Mouse (Mus musculus) testis, postnatal 14 days (tissue): ENCODE measurements around the gene Ptges2.
"Not testable (repeated sequence)": the region's sequence is repeated elsewhere in the genome, so short reads cannot be mapped to it uniquely, and the experiment has no call there.

Source experiments
- DNase-seq: peaks from one replicate; pipeline ENCODE4 v3.0.0; 2021; ENCODE audit warnings: low spot score

Ptges2 gene

DNA sequence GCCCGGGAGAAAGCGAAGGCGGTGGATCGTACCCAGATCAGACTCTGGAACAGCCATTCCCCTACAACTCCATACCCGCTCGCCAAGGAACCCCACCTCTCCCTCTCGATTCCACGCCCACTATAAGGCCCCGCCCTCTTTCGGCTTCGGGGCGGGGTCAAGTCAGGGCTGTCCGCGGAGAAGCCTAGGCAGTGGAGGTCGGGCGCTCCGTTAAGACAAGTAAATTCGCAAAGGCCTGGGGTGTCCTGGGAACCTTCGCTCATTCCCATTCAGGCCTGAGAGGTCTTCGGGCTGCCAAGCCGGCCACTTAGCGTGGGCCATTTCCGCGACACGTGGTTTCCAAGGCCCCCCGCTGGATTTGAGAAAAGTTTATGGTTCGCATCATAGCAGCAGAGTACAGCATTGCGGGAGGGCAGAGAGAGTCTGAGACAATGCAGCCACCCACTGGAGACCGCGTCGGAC lies at the start of gene Ptges2:
Gene Ptges2 (plus strand): TSS at position 413 of the 462 bp plus-strand sequence.
- peak; percentile 90 for DNase-seq

GRCm38 (mm10) chr2:32347019-32347418 lies 48.7 kb upstream of the Ptges2 start:
- DNase-seq, result no peak

- no peak for DNase-seq
These were observed 47.4 kb upstream of the Ptges2 start for GRCm38 (mm10) chr2:32348311-32348710.

- DNase-seq, result no peak
These were observed 46.0 kb upstream of the Ptges2 start for GRCm38 (mm10) chr2:32349625-32350255.

DNA sequence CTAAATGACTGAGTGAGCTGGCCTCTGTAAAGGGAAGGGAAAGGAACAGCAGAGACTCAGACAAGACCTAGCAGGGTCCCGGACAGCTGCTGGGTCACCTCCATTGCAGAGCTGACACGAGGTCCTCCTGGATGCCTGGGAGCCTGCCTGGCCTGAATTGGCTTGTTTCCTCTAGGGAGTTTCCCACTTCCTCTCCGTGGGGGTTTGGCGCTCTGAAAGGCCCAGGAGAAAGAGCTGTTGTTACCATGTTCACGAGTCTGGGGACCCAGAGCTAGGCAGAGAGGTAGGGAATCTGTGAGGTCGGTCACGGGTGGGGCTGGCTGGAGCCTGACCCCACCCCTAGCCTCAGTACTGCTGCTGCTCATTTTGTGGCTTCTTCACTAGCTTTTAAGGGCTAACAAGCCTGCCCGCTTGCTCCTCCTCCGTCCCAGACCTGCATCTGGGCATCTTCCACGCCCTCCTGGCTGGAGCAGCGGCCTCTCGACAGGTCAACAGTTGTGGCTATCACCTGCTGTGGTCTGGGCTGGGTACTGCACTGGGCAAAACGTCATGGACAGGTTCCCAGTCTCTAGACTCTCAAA lies 45.1 kb upstream of the Ptges2 start:
- no peak for DNase-seq

DNA sequence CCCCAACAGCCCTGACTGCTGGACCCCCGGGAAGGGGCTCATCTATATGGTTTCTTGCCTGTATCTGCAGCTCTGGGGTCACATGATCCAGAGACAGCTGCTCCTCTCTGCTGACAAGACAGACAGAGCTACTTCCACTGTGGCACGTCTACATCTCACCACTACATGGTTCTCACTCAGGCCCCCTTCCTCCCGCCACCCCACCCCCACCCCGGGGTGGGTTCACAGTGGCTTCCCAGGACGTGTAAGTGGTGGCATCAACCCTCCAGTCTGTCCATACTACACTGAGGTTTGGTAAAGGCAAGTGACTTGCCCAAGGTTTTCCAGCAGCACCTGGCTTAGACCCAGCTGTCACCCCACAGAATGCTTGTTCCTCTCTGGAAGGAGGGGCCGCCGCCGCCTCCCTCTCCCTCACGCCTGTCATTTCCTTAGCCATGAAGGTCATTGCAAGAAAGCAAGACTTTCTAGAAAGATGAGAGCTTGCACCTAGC lies 44.2 kb upstream of the Ptges2 start:
- no peak for DNase-seq

DNA sequence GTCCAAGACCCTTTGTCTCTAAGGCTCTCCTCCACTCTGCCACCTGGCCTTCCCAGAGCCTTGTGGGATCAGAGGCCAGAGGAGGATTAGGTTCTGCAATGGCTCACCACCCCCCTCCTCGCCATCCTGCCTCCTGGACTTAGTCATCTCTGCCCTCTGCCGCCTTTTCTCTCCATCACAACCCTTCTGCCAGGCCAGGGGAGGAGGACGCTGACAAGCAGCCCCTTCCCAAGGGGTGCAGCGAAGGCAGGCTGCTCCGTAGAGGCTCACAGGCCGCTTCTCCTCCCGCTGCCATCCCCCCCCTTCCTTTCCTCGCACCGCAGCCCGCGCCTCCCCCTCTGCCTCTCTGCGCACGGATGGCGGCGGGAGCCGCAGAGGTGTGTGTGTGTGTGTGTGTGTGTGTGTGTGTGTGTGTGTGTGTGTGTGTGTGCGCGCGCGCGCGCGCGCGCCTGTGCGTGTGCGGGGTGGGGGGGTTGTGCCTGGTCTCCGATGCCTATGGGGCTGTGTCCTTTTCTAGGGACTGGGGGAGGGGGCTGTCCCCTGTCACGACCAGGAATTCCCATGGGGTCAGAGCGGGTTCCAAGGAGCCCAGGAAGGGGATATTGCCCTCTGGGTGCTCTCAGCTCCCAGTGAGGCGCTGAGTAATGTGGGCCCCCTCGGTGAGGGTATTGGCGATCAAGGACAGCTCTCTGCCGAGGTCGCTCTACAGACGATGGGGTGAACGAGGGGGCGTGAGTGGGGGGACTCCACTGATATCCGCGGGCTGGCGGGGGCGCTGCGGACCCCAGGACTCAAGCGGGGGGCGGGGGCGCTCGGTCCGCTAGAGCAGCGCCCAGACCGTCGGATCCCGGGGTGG lies 43.3 kb upstream of the Ptges2 start, which contains the start of gene Ciz1:
Gene Ciz1 (plus strand): TSS at position 177 of the 856 bp plus-strand sequence.
- no peak for DNase-seq

DNA sequence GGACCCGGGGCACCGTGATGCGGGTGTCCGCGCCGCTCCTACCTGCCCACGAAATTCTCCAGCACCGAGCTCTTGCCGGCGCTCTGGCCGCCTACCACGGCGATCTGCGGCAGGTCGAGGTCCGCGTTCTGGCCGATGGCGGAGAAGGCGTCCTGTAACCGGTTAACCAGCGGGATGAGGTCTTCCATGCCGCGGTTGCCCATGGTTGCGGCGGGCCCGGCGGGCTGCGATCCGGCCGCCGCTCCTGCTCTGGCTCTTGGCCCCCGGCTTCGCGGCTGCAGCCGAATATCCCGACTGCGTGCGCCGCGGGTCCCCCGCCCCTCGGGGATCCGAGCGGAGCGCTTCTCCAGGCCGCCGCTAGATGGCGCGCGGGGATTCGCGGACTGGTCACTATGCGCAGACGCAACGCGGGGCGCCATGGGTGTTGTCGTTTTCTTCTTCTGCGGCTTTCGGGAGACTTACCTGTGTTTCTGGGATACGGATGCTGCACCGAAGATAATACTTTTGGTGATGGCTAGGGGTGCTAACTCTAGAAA lies 42.6 kb upstream of the Ptges2 start, which contains the start of gene Dnm1:
Gene Dnm1 (minus strand): TSS at position 332 of the 536 bp plus-strand sequence.
- peak; percentile 88 for DNase-seq

- no peak for DNase-seq
These were observed 41.9 kb upstream of the Ptges2 start for GRCm38 (mm10) chr2:32353836-32354235.

- no peak for DNase-seq
These were observed 41.3 kb upstream of the Ptges2 start for GRCm38 (mm10) chr2:32354336-32354895.

DNA sequence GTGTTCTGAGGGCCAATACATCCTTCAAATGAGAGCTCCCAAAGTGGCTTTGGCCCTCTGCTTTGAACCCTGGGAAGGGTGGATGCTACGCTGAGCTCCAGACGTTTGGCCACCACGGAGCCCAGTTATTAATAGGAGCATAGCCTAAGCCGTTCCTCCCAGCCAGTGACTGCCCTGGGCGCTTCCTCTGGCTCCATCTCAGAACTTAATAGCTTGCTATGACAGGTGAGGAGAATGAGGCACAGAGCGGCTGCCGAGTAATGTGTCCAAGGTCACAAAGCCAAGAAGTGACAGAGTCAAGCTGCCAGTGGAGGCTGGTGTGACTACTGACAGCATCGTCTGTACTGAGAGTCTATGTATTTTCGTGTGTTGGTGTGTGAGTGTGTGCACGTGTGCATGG lies 39.5 kb upstream of the Ptges2 start:
- no peak for DNase-seq

- no peak for DNase-seq
These were observed 38.0 kb upstream of the Ptges2 start for GRCm38 (mm10) chr2:32357710-32358109.

GRCm38 (mm10) chr2:32358381-32358780 lies 37.3 kb upstream of the Ptges2 start:
- DNase-seq, result no peak

DNA sequence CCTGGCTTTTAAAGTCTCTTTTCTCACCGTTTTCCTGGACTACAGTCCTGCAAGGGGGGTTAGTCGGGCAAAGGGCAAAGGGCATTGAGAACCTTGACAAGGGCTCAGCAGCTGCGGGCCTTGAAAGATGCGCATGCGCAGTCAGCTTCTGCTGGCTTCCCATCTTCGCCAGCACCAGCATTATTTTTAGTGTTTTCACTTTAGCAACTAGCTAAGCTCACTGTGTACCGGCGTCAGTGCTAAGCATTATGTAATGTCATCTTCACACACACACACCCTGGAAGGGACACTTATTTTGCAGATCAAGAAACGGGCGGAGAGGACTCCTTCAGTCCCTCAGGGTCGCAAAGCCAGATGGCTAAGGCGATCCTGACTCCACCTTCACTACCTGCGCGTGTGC lies 35.0 kb upstream of the Ptges2 start:
- peak; percentile 75 for DNase-seq

DNA sequence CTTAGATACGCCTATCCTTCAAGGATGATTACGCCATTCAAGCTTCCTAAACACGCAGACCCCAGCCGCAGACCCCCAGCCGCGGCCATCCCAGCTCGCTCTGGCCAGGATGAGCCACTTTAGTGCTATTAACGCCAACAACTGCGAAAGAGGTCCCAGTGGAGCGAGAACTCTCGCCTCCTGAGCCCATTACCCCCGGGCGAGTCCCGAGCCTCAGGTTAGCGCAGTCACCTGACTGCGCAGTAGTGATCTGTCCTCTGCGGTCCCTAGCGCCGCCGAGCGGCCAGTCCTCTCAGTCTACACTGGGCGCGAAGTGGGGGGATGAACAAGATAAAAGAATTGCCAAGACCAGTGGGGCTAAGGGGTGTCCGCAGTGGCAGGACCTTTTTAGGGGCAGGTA lies 34.3 kb upstream of the Ptges2 start:
- DNase-seq, result peak; percentile 56

DNA sequence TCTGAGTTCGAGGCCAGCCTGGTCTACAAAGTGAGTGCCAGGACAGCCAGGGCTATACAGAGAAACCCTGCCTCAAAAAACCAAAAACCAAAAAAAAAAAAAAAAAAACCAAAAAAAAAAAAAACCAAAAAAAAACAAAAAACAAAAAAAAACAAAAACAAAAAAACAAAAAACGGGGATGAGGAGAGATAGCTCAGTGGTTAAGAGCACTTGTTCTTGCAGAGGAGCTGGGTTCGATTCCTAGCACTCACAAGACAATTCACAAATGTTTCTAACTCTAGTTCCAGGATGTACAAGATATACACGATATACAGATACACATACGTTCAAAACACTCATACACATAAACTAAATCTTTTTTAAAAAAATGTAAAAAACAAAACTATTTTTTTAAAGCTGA lies 33.4 kb upstream of the Ptges2 start:
- not testable (repeated sequence) for DNase-seq

DNA sequence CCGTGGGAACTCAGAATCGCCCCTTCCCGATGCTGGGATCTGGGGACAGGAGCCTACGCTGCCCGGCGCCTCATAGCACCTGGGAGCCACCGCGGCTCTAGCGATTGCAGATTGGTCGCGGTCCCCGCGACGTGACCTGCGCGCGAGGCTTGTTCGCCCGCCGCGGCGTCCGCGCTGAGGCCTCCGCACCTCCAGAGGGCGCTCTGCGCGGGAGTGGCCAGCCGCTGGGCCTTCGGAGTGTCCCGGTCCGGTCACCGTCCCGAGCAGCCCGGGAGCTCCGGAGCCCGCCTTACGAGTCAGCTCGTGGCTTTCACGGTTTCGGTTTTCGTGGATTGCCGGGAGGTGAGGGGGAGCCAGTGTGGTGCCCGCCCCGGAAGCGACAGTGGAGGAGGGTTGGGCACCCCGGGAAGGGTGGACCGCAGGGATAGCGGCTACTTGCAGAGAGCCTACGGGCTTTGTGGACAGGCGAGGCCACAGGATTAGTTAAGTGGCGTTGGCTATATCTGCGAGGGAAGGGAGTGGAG lies 32.8 kb upstream of the Ptges2 start:
- DNase-seq, result peak; percentile 84

DNA sequence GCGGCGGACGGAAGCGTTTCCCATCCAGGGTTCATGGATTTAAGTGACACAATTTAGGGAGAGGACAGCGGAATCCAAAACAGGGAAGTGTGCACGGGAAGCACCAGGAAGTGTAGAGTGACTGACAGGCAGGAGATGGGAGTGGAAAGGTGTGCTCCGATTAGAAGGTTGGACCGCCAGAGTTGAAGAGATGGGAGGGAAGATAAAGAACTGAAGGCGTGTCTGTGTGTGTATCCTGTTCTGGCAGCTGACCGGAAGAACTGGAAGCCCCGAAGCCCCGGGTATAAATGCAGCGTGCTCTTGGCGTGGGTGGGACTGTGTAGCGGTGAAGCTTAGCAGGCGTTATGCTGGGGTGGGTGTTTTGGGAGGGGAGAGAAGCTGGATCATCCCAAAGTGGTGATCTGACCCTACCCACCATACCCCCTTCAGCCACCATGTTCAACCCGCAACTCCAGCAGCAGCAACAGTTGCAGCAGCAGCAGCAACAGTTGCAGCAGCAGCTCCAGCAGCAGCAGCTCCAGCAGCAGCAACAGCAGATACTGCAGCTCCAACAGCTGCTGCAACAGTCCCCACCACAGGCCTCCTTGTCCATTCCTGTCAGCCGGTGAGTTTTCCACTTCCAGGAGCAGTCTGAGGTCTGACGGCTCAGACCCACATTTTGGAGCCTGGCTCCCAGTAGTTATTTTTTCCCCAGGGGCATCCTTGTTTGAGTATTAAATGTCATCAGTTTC lies 32.2 kb upstream of the Ptges2 start:
- DNase-seq, result peak; percentile 43

- DNase-seq, result no peak
These were observed 31.6 kb upstream of the Ptges2 start for GRCm38 (mm10) chr2:32364121-32364520.

GRCm38 (mm10) chr2:32367315-32367714 lies 28.4 kb upstream of the Ptges2 start:
- DNase-seq, result no peak

DNA sequence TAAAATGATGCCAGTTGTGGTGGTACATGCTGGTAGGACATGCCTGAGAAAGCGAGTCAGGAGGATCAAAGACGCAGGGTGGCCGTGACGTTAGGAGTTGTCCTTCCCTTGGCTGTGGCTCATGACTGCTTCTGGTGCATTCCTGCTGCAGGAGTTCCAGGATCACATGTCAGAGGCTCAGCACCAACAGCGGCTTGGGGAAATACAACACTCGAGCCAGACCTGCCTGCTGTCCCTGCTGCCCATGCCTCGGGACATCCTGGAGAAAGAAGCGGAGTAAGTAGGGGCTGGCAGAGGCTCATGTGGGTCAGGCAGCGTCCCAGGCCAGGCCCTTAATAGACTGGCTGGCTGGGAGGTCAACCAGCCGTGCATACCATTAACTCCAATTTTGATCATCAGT lies 21.5 kb upstream of the Ptges2 start:
- DNase-seq, result no peak
